Mouse (Mus musculus) left cerebral cortex, postnatal 4 days (tissue): ENCODE data around the gene Tor3a. TPM values are rescaled to one million over a fixed set of nuclear protein-coding genes. Genes with fewer than 3 reads are reported as not detected.

Experiments used
- DNase-seq: peaks from one replicate; pipeline ENCODE4 v3.0.0-alpha.2; 2022
- intact Hi-C: fragments of 180-260 bp; cut with DNase I; formaldehyde crosslinking; loops from one replicate; pipeline ENCODE4 v1.15.1; 2025
- total RNA-seq, 2 experiments: library from RNA; stranded (reverse); gene quantifications; 2 replicates each; pipeline ENCODE4 v1.2.3; 2021

Gene Tor3a
- total RNA-seq, 2 experiments from 2014 or later, result 3.4 to 4.4 TPM

GRCm38 (mm10) chr1:156641808-156642207, 32.3 kb downstream of the Tor3a start:
- no peak for DNase-seq
- intact Hi-C loops, result no loop called here

- intact Hi-C loops, result no loop called here
- DNase-seq, result no peak
These were observed 33.6 kb downstream of the Tor3a start for GRCm38 (mm10) chr1:156640577-156640976.

GRCm38 (mm10) chr1:156639455-156639854, 34.7 kb downstream of the Tor3a start:
- no peak for DNase-seq
- intact Hi-C loops, result no loop called here

GRCm38 (mm10) chr1:156635148-156635547, 39.0 kb downstream of the Tor3a start:
- DNase-seq, result no peak
- intact Hi-C loops, result no loop called here

GRCm38 (mm10) chr1:156633095-156633494, 41.1 kb downstream of the Tor3a start:
- peak; percentile 20 for DNase-seq

GRCm38 (mm10) chr1:156630965-156631364, 43.2 kb downstream of the Tor3a start:
- intact Hi-C loops, result loop anchor here (5.0 kb wide), 1 partner anchor 74 kb away; the partner anchor contains the start of gene Abl2
- no peak for DNase-seq

More at GRCm38 (mm10) chr1:156633095-156633494, 41.1 kb downstream of the Tor3a start:
- intact Hi-C loops, result loop anchor here (5.0 kb wide), 1 partner anchor 76 kb away; the partner anchor contains the start of gene Abl2

GRCm38 (mm10) chr1:156629984-156630383, 44.2 kb downstream of the Tor3a start:
- DNase-seq, result no peak
- intact Hi-C loops, result loop anchor here (5.0 kb wide), 1 partner anchor 73 kb away; the partner anchor contains the start of gene Abl2

GRCm38 (mm10) chr1:156626729-156627128, 47.4 kb downstream of the Tor3a start:
- intact Hi-C loops, result no loop called here

GRCm38 (mm10) chr1:156624231-156624630, 49.9 kb downstream of the Tor3a start:
- intact Hi-C loops, result no loop called here
- no peak for DNase-seq

More at GRCm38 (mm10) chr1:156626729-156627128, 47.4 kb downstream of the Tor3a start:
- DNase-seq, result no peak

- intact Hi-C loops, result no loop called here
- DNase-seq, result no peak
These were observed 53.2 kb downstream of the Tor3a start for GRCm38 (mm10) chr1:156620951-156621350.

- intact Hi-C loops, result no loop called here
- no peak for DNase-seq
These were observed 53.8 kb downstream of the Tor3a start for GRCm38 (mm10) chr1:156620292-156620909.

GRCm38 (mm10) chr1:156617811-156618210, 56.3 kb downstream of the Tor3a start:
- no peak for DNase-seq
- intact Hi-C loops, result no loop called here

- no peak for DNase-seq
- intact Hi-C loops, result no loop called here
These were observed 57.1 kb downstream of the Tor3a start for GRCm38 (mm10) chr1:156616989-156617598.

- intact Hi-C loops, result no loop called here
- peak; percentile 10 for DNase-seq
These were observed 58.6 kb downstream of the Tor3a start for GRCm38 (mm10) chr1:156615381-156616133.

- DNase-seq, result no peak
- intact Hi-C loops, result no loop called here
These were observed 59.4 kb downstream of the Tor3a start for GRCm38 (mm10) chr1:156614710-156615109.

- intact Hi-C loops, result no loop called here
- peak; percentile 49 for DNase-seq
These were observed 60.2 kb downstream of the Tor3a start for GRCm38 (mm10) chr1:156613855-156614530.

GRCm38 (mm10) chr1:156610257-156610656, 63.9 kb downstream of the Tor3a start:
- intact Hi-C loops, result no loop called here
- DNase-seq, result no peak

- DNase-seq, result no peak
- intact Hi-C loops, result no loop called here
These were observed 65.7 kb downstream of the Tor3a start for GRCm38 (mm10) chr1:156608496-156608895.

GRCm38 (mm10) chr1:156605940-156606339, 68.2 kb downstream of the Tor3a start:
- DNase-seq, result no peak
- intact Hi-C loops, result no loop called here

GRCm38 (mm10) chr1:156605094-156605866, 68.9 kb downstream of the Tor3a start:
- intact Hi-C loops, result no loop called here
- DNase-seq, result no peak
